Mouse (Mus musculus) left cerebral cortex, postnatal 36 days (tissue): Measurements from ENCODE around the gene Rad50. TPM values are rescaled to one million over a fixed set of nuclear protein-coding genes. Genes with fewer than 3 reads are reported as not detected.

Experiments
- DNase-seq, 2 experiments: peaks; one replicate each; pipeline ENCODE4 v3.0.0; 2021 to 2022; ENCODE audit warnings: low spot score in 2 of 2, mixed read lengths in 1 of 2
- intact Hi-C: fragments of 180-260 bp; cut with DNase I; formaldehyde crosslinking; loops from one replicate; pipeline ENCODE4 v1.15.1; 2025
- total RNA-seq, 2 experiments: library from RNA; stranded (reverse); gene quantifications; 2 replicates each; pipeline ENCODE4 v1.2.3; 2021

Rad50 gene
- 10 to 100 TPM in 1 of 2 experiments, 1 to 10 TPM in 1; 9.9 to 11.3 TPM for total RNA-seq

- intact Hi-C loops: no loop called here
- DNase-seq: peak; percentile 92 to 93
These were observed at the start of gene Rad50 for GRCm38 (mm10) chr11:53706934-53707717. Gene Rad50 (minus strand): TSS chr11:53707319.

DNA sequence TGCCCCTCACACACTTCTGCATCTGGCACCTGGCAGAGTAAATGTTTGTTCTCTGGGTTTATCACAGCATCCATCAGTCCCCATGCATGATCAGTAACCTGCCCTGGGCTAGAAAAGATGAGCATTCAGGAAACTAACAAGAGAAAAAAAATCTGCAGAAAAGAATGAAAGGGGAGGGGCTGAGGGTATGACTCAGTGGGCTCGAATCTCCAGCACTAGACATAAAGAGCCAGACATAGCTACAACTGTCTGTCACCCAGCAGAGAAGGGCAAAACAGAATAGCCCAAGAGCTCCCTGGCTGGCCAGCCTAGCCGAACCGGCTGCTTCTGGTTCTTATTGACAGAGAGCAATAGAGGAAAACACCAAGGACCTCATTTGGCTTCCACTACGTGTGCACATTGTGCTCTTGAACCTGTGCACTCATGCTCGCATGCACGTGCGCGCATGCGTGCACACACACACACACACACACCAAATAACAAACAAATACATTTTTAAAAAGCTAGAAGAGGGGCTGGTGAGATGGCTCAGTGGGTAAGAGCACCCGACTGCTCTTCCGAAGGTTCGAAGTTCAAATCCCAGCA is 48.0 kb upstream of the Rad50 start:
- intact Hi-C loops: no loop called here
- no peak for DNase-seq

DNA sequence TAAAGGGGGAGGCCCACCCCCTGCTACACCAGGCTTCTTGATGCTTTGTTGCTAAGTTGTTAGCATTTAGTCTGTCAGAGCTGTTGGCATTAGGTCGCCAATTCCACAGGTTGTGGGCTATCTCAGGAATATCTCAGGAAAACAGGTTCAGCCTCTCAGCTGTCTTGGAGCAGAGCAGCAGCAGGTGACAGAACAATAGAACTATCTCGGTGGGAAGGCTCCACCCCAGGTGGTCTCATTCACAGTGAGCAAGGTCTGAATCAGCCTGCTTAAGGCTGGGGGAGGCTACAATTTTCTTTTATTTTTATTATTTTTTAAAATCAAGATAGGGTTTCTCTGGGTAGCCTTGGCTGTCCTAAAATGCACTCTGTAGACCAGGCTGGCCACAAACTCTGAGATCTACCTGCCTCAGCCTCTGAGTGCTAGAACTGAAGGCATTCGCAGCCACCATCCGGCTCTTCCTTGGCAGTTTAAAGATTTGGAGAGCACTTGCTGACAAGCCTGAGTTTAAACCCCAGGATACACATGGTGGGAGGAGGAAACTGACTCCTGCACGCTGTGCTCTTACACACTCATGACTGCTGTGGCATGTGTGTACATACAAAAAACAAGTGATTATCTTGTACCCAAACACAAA is 42.7 kb upstream of the Rad50 start:
- no peak for DNase-seq
- intact Hi-C loops: no loop called here

DNA sequence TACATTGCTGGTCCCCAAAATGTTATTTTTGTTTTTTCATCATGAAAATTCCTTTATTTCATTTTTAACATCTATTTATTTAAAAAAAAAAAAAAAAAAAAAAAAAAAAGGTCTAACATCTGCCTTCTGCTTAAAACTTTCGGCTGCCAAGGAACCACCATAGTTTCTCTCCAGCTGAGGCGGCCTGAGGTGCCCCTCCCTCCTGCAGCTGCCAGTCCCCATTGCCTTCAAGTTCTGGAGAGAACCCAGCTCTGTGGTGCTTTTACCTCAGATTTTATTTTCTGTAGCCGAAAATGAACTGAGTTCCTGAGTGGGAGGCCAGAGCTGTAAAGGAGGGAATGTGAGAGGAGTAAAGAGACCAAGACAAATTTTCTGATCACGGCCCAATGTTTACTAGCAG is 42.2 kb upstream of the Rad50 start:
- intact Hi-C loops: no loop called here
- DNase-seq: no peak

GRCm38 (mm10) chr11:53748614-53749013 is 41.5 kb upstream of the Rad50 start:
- no peak for DNase-seq
- intact Hi-C loops: no loop called here

DNA sequence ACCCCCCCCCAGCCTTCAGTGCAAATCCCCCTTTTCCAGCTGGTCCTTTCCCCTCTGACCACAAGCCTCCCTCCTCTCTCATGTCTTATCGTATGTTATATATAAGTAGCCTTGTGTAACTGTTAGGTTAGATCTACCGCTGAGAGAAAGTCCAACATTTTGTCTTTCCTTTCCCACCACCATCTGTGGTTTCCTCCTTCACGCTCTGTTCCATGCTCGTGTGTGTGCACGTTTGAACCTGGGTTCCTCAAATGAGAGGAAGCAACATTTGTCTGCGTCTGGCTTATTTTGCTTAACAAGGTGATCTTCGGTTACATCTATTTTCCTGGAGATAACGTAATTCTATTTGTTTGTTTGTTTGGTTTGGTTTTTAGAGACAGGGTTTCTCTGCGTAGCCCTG is 40.9 kb upstream of the Rad50 start:
- intact Hi-C loops: no loop called here
- DNase-seq: no peak

- intact Hi-C loops: no loop called here
- DNase-seq: no peak
These were observed 38.1 kb upstream of the Rad50 start for GRCm38 (mm10) chr11:53745260-53745659.

GRCm38 (mm10) chr11:53742353-53742752 is 35.2 kb upstream of the Rad50 start:
- DNase-seq: no peak
- intact Hi-C loops: no loop called here

DNA sequence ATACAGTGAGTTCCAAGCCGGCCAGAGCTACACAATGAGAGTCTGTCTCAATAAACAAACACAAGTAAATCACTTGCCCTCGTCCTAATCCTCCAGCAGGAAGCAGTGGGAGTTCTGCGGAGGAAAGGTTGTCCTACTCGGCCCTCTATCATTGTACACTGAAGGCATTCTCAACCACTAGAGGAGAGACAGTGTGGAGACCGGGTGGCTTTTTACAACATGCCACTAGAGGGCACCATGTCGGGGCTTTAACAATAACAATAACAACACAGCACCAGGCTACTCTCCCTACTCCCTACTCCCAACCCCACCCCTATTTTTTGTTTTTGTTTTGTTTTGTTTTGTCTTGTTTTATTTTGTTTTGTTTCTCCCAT is 30.4 kb upstream of the Rad50 start:
- DNase-seq: peak; percentile 35 to 45
- intact Hi-C loops: loop anchor here (2.0 to 5.0 kb wide), 2 partner anchors 113 to 270 kb away; no protein-coding TSS in a partner anchor

DNA sequence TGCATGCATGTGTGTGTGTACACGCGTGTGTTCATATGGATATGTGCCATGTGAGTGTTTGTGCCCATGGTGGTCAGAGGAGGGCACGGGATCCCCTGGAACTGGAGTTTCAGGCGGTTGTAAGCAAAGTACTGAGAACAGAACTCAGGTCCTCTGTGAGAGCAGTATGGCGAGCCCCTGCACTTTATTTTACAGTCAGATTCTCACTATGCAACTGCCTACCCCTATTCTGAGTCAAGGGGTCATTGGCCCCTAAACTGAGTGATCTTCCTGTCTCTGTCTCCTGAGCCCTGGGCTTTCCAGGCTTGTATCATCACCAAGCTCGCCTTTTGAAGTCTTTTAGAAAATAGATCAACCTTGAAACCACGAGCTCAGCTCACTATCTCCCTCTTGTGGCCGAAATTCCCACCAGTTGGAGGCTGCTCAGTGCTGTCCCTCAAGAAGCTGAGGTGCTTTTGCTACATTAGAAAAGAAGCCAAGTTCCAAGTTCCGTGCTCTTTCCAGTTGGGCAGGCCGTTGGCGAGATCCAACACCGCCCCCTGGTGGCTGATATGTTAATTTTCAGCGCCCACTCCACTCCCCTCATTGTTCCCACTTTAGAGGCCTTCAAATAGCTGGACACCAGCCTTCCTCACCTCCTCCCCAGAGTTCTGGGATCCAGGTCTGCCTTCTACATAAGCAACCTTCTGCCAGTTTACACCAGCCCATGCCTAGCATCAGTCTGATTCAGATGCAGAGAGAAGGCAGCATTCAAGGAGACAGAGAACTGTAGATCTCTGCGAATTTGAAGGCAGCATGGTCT is 29.9 kb upstream of the Rad50 start:
- intact Hi-C loops: loop anchor here (2.0 to 5.0 kb wide), 2 partner anchors 114 to 270 kb away; no protein-coding TSS in a partner anchor
- DNase-seq: peak; percentile 74

DNA sequence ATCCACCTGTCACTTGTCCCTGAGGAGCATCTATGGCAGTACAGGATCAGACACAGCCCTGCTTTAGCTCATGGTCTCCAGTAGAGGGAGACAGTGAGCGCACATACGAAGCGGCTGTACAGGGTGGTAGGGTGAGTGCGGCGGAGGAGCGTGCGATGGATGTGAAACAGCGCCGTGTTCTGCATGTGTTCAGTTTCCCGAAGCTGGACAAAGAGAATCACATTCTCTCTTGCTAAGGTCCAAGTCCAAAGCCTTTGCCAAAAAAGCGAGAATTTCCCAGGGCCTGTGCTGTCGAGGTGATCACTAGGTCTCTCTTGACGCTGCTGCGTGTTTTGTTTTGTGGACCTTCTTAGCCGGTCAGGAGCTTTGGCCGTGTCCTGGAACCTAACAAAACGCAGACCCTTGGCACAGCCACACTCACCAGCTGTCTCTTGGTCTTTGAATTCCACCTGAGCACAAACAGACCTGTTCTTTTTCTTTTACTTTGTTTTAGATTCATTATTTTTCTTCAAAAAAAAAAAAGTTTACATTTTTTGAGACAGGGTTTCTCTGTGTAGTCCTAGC is 28.6 kb upstream of the Rad50 start:
- peak; percentile 30 to 48 for DNase-seq
- intact Hi-C loops: loop anchor here (2.0 to 5.0 kb wide), 2 partner anchors 115 to 268 kb away; no protein-coding TSS in a partner anchor

DNA sequence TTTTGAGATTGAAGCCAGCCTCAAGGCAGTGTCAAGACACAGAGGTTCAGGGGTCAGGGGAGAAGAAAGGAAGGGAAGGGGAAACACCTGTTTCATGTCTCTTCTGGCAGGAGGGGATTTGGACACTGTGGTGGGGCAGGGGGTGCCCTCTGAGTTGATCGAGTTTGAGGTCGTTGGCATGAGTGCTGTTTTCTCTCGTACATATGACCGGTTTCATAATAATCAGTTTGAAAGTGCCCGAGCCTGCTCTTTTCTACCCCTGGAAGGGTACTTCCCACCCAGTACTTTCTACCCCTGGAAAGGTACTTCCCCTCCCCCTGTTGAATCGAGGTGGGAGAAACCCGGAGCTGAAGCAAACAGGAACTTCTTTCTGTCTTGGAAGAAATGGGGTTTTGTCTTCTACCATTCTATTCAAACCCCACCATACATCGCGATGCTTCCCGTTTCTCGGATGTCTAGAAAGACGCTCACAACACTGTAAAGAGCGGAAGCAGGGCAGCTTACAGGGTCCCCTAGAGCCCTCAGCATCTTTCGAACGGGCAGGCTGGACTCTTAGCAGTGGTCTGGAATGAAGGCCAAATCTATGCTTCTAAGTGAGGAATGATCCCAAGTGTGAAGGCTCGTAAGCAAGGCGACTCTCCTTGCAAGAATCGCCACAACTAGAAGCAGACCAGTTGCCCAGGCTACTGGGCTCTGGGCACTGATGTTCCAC is 28.0 kb upstream of the Rad50 start:
- DNase-seq: no peak
- intact Hi-C loops: loop anchor here (5.0 kb wide), 1 partner anchor 268 kb away; no protein-coding TSS in a partner anchor

- no peak for DNase-seq
- intact Hi-C loops: no loop called here
These were observed 27.3 kb upstream of the Rad50 start for GRCm38 (mm10) chr11:53734431-53734830.

DNA sequence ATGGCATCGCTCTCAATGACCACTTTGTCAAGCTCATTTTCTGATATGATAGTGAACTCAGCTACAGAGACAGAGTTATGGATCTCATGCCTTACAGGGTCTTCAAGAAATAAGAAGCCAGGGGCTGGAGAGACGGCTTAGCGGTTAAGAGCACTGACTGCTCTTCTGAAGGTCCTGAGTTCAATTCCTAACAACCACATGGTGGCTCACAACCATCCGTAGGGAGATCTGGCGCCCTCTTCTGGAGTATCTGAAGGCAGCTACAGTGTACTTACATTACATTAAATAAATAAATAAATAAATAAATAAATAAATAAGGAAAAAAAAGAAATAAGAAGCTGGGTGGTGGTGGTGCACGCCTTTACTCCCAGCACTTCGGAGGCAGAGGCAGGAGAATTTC is 26.7 kb upstream of the Rad50 start:
- intact Hi-C loops: no loop called here
- DNase-seq: no peak

DNA sequence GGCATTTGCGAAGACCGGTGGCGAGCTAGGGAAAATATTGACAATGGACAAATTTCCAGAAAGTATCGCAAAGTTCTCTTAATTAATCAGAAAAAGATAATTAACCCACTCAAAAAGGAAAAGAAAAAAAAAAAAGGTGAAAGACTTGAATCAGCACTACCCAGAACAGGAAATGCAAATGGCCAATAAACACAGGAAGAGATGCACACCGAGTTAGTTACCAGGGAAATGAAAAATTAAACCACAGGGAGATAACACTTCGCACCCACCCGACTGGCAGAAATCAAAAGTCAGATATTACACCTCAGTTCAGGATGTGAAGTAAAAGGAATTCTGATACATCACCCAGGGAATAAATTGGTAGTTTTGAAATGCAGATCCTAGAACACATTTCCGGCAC is 25.1 kb upstream of the Rad50 start:
- intact Hi-C loops: no loop called here
- no peak for DNase-seq

GRCm38 (mm10) chr11:53731457-53731856 is 24.3 kb upstream of the Rad50 start:
- intact Hi-C loops: no loop called here
- no peak for DNase-seq

- no peak for DNase-seq
- intact Hi-C loops: no loop called here
These were observed 13.6 kb upstream of the Rad50 start, which contains the start of gene Il5 for GRCm38 (mm10) chr11:53720715-53721114. Gene Il5 (plus strand): TSS chr11:53720794.

- intact Hi-C loops: no loop called here
- no peak for DNase-seq
These were observed 12.6 kb upstream of the Rad50 start for GRCm38 (mm10) chr11:53719701-53720100.

DNA sequence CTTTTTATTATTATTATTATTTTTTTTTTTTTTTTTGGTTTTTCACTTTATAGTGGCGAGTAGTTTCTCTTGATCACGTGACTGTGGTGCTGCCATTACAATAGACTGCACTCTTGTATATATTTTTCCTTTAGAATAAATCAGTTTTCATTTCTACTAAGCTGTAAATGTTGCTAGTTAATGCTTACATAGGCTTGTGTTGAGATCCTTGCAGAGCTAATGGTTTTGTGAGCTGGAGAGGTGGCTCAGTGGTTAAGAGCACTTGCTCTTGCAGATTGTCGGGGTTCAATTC is 545 bp upstream of the Rad50 start:
- no peak for DNase-seq
- intact Hi-C loops: no loop called here
